Mouse (Mus musculus) left cerebral cortex, postnatal 36 days (tissue): Measurements from ENCODE around the gene Tmco2. TPM values are rescaled to one million over a fixed set of nuclear protein-coding genes. Genes with fewer than 3 reads are reported as not detected.
A peak's percentile ranks its signal among the peaks of the same experiment; 100 is the strongest.
"Not testable (repeated sequence)": the region's sequence is repeated elsewhere in the genome, so short reads cannot be mapped to it uniquely, and the experiment has no call there.

Experiments
- DNase-seq, 2 experiments: peaks; one replicate each; pipeline ENCODE4 v3.0.0; 2021 to 2022; ENCODE audit warnings: low spot score in 2 of 2, mixed read lengths in 1 of 2
- intact Hi-C: fragments of 180-260 bp; cut with DNase I; formaldehyde crosslinking; loops from one replicate; pipeline ENCODE4 v1.15.1; 2025
- total RNA-seq, 2 experiments: library from RNA; stranded (reverse); gene quantifications; 2 replicates each; pipeline ENCODE4 v1.2.3; 2021

The Tmco2 gene
- not detected for total RNA-seq

- intact Hi-C loops: no loop called here
- no peak for DNase-seq
Observed at GRCm38 (mm10) chr4:121109126-121109525, at the start of gene Tmco2. TSS of gene Tmco2 (minus strand) at chr4:121109226.

GRCm38 (mm10) chr4:121103304-121103703 is 5.7 kb downstream of the Tmco2 start:
- intact Hi-C loops: no loop called here

GRCm38 (mm10) chr4:121097650-121098378 is 11.2 kb downstream of the Tmco2 start, which contains the start of gene Zmpste24:
TSS of gene Zmpste24 (minus strand) at chr4:121098241.
- intact Hi-C loops: no loop called here
- peak; percentile 80 to 91 for DNase-seq

More at GRCm38 (mm10) chr4:121103304-121103703, 5.7 kb downstream of the Tmco2 start:
- peak; percentile 65 to 73 for DNase-seq

GRCm38 (mm10) chr4:121090211-121090610 is 18.8 kb downstream of the Tmco2 start:
- intact Hi-C loops: no loop called here
- no peak for DNase-seq

- DNase-seq: no peak
- intact Hi-C loops: no loop called here
Observed at GRCm38 (mm10) chr4:121088696-121089095, 20.3 kb downstream of the Tmco2 start.

GRCm38 (mm10) chr4:121084506-121084905 is 24.5 kb downstream of the Tmco2 start:
- intact Hi-C loops: no loop called here
- DNase-seq: no peak

- DNase-seq: no peak
- intact Hi-C loops: no loop called here
Observed at GRCm38 (mm10) chr4:121080395-121080794, 28.6 kb downstream of the Tmco2 start.

- intact Hi-C loops: no loop called here
Observed at GRCm38 (mm10) chr4:121077915-121078646, 30.9 kb downstream of the Tmco2 start.

GRCm38 (mm10) chr4:121074250-121074649 is 34.8 kb downstream of the Tmco2 start:
- intact Hi-C loops: no loop called here
- DNase-seq: no peak

More at GRCm38 (mm10) chr4:121077915-121078646, 30.9 kb downstream of the Tmco2 start:
- no peak for DNase-seq

GRCm38 (mm10) chr4:121065336-121065735 is 43.7 kb downstream of the Tmco2 start:
- intact Hi-C loops: no loop called here
- no peak for DNase-seq

- intact Hi-C loops, DNase-seq: not testable (repeated sequence)
Observed at GRCm38 (mm10) chr4:121059218-121059617, 49.8 kb downstream of the Tmco2 start.

- DNase-seq: no peak
- intact Hi-C loops: no loop called here
Observed at GRCm38 (mm10) chr4:121057032-121057431, 52.0 kb downstream of the Tmco2 start.

GRCm38 (mm10) chr4:121056342-121056741 is 52.7 kb downstream of the Tmco2 start:
- intact Hi-C loops: no loop called here
- DNase-seq: no peak

Other genes with a start within 250 kb of the Tmco2 start
- 10 to 100 TPM in 1 of 2 experiments, 1 to 10 TPM in 1; 8.9 to 11.7 TPM for gene Exo5, start 184.2 kb downstream of the Tmco2 start, total RNA-seq
- gene Zfp69, start 157.5 kb downstream of the Tmco2 start, total RNA-seq: 1 to 10 TPM; 1.3 to 2.1 TPM
- gene Smap2, start 92.0 kb downstream of the Tmco2 start, total RNA-seq: 100 to 1,000 TPM; 185 to 195 TPM
- 1 to 10 TPM; 7.1 to 7.3 TPM for gene Col9a2, start 69.8 kb downstream of the Tmco2 start, total RNA-seq
- gene Zmpste24, start 11.0 kb downstream of the Tmco2 start, total RNA-seq: 10 to 100 TPM; 21.1 to 23.9 TPM
- gene Rlf, start 105.9 kb upstream of the Tmco2 start, total RNA-seq: 10 to 100 TPM; 24.2 to 28.9 TPM
- gene Gm12888, start 215.7 kb upstream of the Tmco2 start, total RNA-seq: not detected